Mouse (Mus musculus): ENCODE data around the gene Mfsd6.

DNA sequence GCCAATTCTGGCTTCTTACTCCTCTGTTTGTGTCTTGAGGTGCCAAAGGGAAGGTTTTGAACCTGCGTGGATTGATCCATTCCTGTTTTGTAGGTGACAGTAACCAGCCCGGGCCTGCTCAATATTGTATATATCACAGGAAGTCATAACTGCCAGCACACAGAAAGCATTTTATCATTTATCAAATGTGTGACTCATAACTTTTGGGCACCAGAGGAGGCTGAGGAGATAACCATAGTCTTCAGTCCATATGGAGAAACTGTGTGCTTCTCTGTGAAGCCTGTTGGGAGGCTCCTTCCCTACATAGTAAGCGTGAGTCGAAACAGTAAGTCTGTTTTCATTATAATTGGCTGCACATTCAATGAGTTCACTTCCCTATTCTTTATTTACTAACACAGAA is 86.5 kb downstream of the Mfsd6 start:
- TF ChIP-seq CEBPB (IDR thresholded peaks at IDR 0.05; ENCODE audit: insufficient read depth, poor library complexity, severe bottlenecking): no peak
- TF ChIP-seq TCF3 (IDR thresholded peaks at IDR 0.05; ENCODE audit: insufficient read length, low read depth): no peak

Measured in myocyte (in vitro differentiated cells).